ENCODE assay signal across 12 mouse cellular contexts in the genomic region with DNA sequence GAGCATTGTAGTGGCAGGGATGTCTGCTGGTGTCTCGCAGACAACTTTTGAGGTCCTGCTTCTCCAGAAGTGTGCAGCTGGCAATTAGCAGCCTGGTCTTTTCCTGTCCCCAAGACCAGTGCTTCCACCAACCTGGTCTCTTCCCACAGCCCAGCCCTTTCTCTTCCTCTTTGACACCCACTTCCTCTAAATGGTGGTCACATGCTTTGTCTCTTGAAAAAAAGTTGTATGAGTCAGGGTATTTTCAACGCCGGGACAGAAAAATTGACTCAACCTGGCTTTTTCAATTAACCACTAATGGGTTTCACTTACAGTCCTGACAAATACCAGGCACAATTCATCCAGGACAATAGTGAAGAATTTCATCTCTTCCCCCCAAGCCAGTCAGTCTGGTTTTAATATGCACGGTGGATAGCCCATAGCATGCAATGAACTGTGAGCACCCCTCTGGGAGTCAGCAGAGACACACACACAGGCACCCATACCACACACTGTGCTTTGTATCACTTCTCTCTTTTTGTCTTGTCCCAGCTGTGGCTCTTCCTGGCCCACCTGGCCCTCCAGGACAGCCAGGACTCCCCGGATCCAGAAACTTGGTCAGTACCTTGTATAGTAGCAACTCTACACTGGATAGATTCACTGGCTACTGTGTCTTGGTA. TPM values are rescaled to one million over a fixed set of nuclear protein-coding genes. Genes with fewer than 3 reads are reported as not detected.
DNase-seq lines count a peak whose midpoint lies in the region; ATAC-seq and TF ChIP-seq lines count a peak whose summit lies in the region.
"Had no signal": no experiment of that assay in that cellular context is flagged by ENCODE, and none has a peak within 500 bp of the region (broad histone marks: within the 10 kb centered on the region; RNA-seq: fewer than 3 reads in every experiment).

No protein-coding gene starts in this region.

- WGBS in heart, postnatal 0 days: 70% methylated on average over 5 of the region's 5 CpGs
- WGBS in hindbrain, embryonic 10.5 days: 79% methylated on average over 5 of the region's 5 CpGs

- no peak for TF ChIP-seq EP300 in heart, postnatal 0 days (IDR thresholded peaks at IDR 0.05; ENCODE audit: low read depth)

- peaks cover 15% of the 10 kb centered on the region for H3K9me3 ChIP-seq in heart, postnatal 0 days (replicated peaks; ENCODE audit: control insufficient read depth, low read length)
- H3K9me3 ChIP-seq in hindbrain, embryonic 10.5 days: peaks cover 10% of the 10 kb centered on the region; the same call in 1 of the 2 replicates
- H3K9me3 ChIP-seq: neural tube, embryonic 12.5 days had no signal

- H3K4me3 ChIP-seq in heart, postnatal 0 days (ENCODE audit: low read depth, low read length): no peak overlapping the region
- no peak overlapping the region for H3K4me3 ChIP-seq in hindbrain, embryonic 10.5 days
- H3K4me3 ChIP-seq: neural tube, embryonic 12.5 days had no signal

- no peak for ATAC-seq in heart, postnatal 0 days (ENCODE audit: insufficient read depth, low read depth)

- peak; percentile 28 for DNase-seq in heart, postnatal 0 days (ENCODE audit: low spot score)
- no peak for DNase-seq in heart, postnatal 4 days
- peak; percentile 51 to 55 for DNase-seq in B cell, adult 2 months
- peak; percentile 58 for DNase-seq in brain, adult 2 months (ENCODE audit: low read depth, low spot score)
- peak; percentile 50 to 60 for DNase-seq in monocyte, adult 2 months (ENCODE audit: low read depth in 1 of 2, low spot score in 2 of 2)
- DNase-seq in frontal cortex, postnatal 25 days (ENCODE audit: low spot score in 2 of 2): no peak
- DNase-seq in hindbrain, embryonic 10.5 days (ENCODE audit: low spot score): no peak
- DNase-seq in urinary bladder, postnatal 4 days (ENCODE audit: low spot score in 2 of 2): no peak
- DNase-seq: adrenal gland, postnatal 10 days had no signal

- no peaks in the 10 kb centered on the region for H3K4me1 ChIP-seq in heart, postnatal 0 days (ENCODE audit: control insufficient read depth, insufficient read depth)
- H3K4me1 ChIP-seq in hindbrain, embryonic 10.5 days (replicated peaks): peaks cover 4% of the 10 kb centered on the region; the same call in 1 of the 2 replicates

- H3K36me3 ChIP-seq in heart, postnatal 0 days (replicated peaks; ENCODE audit: control insufficient read depth, insufficient read depth, low read length): peaks cover 10% of the 10 kb centered on the region
- H3K36me3 ChIP-seq in hindbrain, embryonic 10.5 days: no peaks in the 10 kb centered on the region
- H3K36me3 ChIP-seq: neural tube, embryonic 12.5 days had no signal

- H3K4me2 ChIP-seq in heart, postnatal 0 days (ENCODE audit: low read depth, low read length): no peak overlapping the region
- H3K4me2 ChIP-seq: neural tube, embryonic 12.5 days had no signal

- no peak for TF ChIP-seq CTCF in heart, postnatal 0 days (IDR thresholded peaks at IDR 0.05; ENCODE audit: low read depth)

- H3K27me3 ChIP-seq in heart, postnatal 0 days (ENCODE audit: control insufficient read depth, insufficient read depth, low read length): no peaks in the 10 kb centered on the region; the same call in 1 of the 2 replicates
- no peaks in the 10 kb centered on the region for H3K27me3 ChIP-seq in hindbrain, embryonic 10.5 days (ENCODE audit: insufficient read depth, poor library complexity, severe bottlenecking)
- H3K27me3 ChIP-seq: neural tube, embryonic 12.5 days had no signal

- no peak overlapping the region for H3K27ac ChIP-seq in heart, postnatal 0 days (ENCODE audit: low read depth)
- H3K27ac ChIP-seq in hindbrain, embryonic 10.5 days: no peak overlapping the region; the same call in 1 of the 2 replicates
- H3K27ac ChIP-seq: kidney, postnatal 0 days; liver, embryonic 14.5 days; neural tube, embryonic 12.5 days had no signal

- no peak overlapping the region for H3K9ac ChIP-seq in heart, postnatal 0 days (replicated peaks; ENCODE audit: low read depth, low read length)
- H3K9ac ChIP-seq: liver, embryonic 14.5 days; neural tube, embryonic 12.5 days had no signal

RNA-seq across cellular contexts. Expression of a gene that starts 49.6 kb away (rescaled TPM):
- 19.8 and 21.8 TPM in 2 replicates for total RNA-seq in heart, postnatal 0 days (2014; rRNA removed; ENCODE audit: low replicate concordance)
- polyA plus RNA-seq in heart, postnatal 0 days (2015; fragmentation: Nextera tagmentation; extraction: Ambion mirVana): 7.6 and 7.8 TPM in 2 replicates
- 10 to 100 TPM; 24.4 to 25.5 TPM for total RNA-seq in heart, postnatal 4 days (2021)
- 85.8 and 92.0 TPM in 2 replicates for polyA plus RNA-seq in hindbrain, embryonic 10.5 days (2016; fragmentation: Nextera tagmentation; extraction: Ambion mirVana)

Comparison
In these comparisons a context has a peak if more than half of its experiments do, and no peak if none do; other contexts are left out.
1. DNase-seq: peak in heart, postnatal 0 days (single experiment), B cell, adult 2 months (2 of 2), brain, adult 2 months (single experiment) and monocyte, adult 2 months (2 of 2); none in heart, postnatal 4 days (single experiment), frontal cortex, postnatal 25 days (0 of 2), hindbrain, embryonic 10.5 days (single experiment) and urinary bladder, postnatal 4 days (0 of 2).